In genomic region chr8:95360181-95361015, GRCm38 (mm10) we compare ENCODE assay signal across 9 mouse cellular contexts. TPM values are rescaled to one million over a fixed set of nuclear protein-coding genes. Genes with fewer than 3 reads are reported as not detected.
DNase-seq lines count a peak whose midpoint lies in the region; ATAC-seq and TF ChIP-seq lines count a peak whose summit lies in the region.
"Had no signal": no experiment of that assay in that cellular context is flagged by ENCODE, and none has a peak within 500 bp of the region (broad histone marks: within the 10 kb centered on the region; RNA-seq: fewer than 3 reads in every experiment).

No protein-coding gene starts in this region.

- no peak for TF ChIP-seq CTCF in midbrain, postnatal 0 days (IDR thresholded peaks at IDR 0.05)

- peaks cover 34% of the 10 kb centered on the region for H3K4me1 ChIP-seq in midbrain, embryonic 10.5 days
- H3K4me1 ChIP-seq in midbrain, postnatal 0 days (ENCODE audit: insufficient read depth, low read length): peaks cover 9% of the 10 kb centered on the region
- H3K4me1 ChIP-seq in heart, embryonic 13.5 days: peaks cover 93% of the 10 kb centered on the region
- peaks cover 28% of the 10 kb centered on the region for H3K4me1 ChIP-seq in stomach, embryonic 15.5 days

- no peaks in the 10 kb centered on the region for H3K27me3 ChIP-seq in midbrain, embryonic 10.5 days (ENCODE audit: low read depth, poor library complexity, severe bottlenecking)
- no peaks in the 10 kb centered on the region for H3K27me3 ChIP-seq in midbrain, postnatal 0 days (ENCODE audit: insufficient read depth, low read length)
- no peaks in the 10 kb centered on the region for H3K27me3 ChIP-seq in heart, embryonic 13.5 days (replicated peaks)
- H3K27me3 ChIP-seq in stomach, embryonic 15.5 days (replicated peaks): no peaks in the 10 kb centered on the region

- H3K36me3 ChIP-seq in midbrain, embryonic 10.5 days: 0 out of 2 replicates have a peak, but pooled peaks cover 5% of the 10 kb centered on the region
- H3K36me3 ChIP-seq in midbrain, postnatal 0 days (ENCODE audit: insufficient read depth, low read length): no peaks in the 10 kb centered on the region
- peaks cover 7% of the 10 kb centered on the region for H3K36me3 ChIP-seq in heart, embryonic 13.5 days
- no peaks in the 10 kb centered on the region for H3K36me3 ChIP-seq in stomach, embryonic 15.5 days

- ATAC-seq in midbrain, postnatal 0 days (ENCODE audit: low FRiP score): no peak
- peak; percentile 12; the same call in 1 of the 2 replicates for ATAC-seq in heart, embryonic 13.5 days (ENCODE audit: extremely low read depth, insufficient number of reproducible peaks, low FRiP score, low TSS enrichment)
- ATAC-seq in stomach, embryonic 15.5 days (ENCODE audit: insufficient read depth, low FRiP score, low read depth): no peak

- peak overlapping the region; percentile 2; the same call in 1 of the 2 replicates for H3K27ac ChIP-seq in midbrain, embryonic 10.5 days (replicated peaks)
- no peak overlapping the region for H3K27ac ChIP-seq in midbrain, postnatal 0 days (ENCODE audit: low read depth, low read length)
- peak overlapping the region; percentile 98 for H3K27ac ChIP-seq in heart, embryonic 13.5 days (replicated peaks)
- H3K27ac ChIP-seq in stomach, embryonic 15.5 days: peak overlapping the region; percentile 78; the same call in 1 of the 2 replicates

- DNase-seq in midbrain, embryonic 10.5 days (ENCODE audit: low spot score): no peak
- DNase-seq in midbrain, postnatal 0 days (ENCODE audit: low spot score): no peak
- peak; percentile 52 for DNase-seq in liver
- DNase-seq in spleen, adult 12 weeks (ENCODE audit: low spot score): no peak
- DNase-seq in kidney, adult 18-20 months: no peak
- DNase-seq: lung, postnatal 36 days; right cerebral cortex, postnatal 4 days had no signal

- no peak overlapping the region for H3K9ac ChIP-seq in midbrain, postnatal 0 days (replicated peaks; ENCODE audit: low read length, poor library complexity, severe bottlenecking)
- H3K9ac ChIP-seq in heart, embryonic 13.5 days: peak overlapping the region; percentile 73
- no peak overlapping the region for H3K9ac ChIP-seq in stomach, embryonic 15.5 days

- no peaks in the 10 kb centered on the region for H3K9me3 ChIP-seq in midbrain, embryonic 10.5 days (replicated peaks)
- no peaks in the 10 kb centered on the region for H3K9me3 ChIP-seq in midbrain, postnatal 0 days (ENCODE audit: low read length)
- no peaks in the 10 kb centered on the region for H3K9me3 ChIP-seq in heart, embryonic 13.5 days
- no peaks in the 10 kb centered on the region for H3K9me3 ChIP-seq in stomach, embryonic 15.5 days

- H3K4me2 ChIP-seq in midbrain, postnatal 0 days (ENCODE audit: low read depth, low read length, poor library complexity, severe bottlenecking): no peak overlapping the region
- peak overlapping the region; percentile 84 for H3K4me2 ChIP-seq in heart, embryonic 13.5 days
- H3K4me2 ChIP-seq in stomach, embryonic 15.5 days: no peak overlapping the region

- no peak overlapping the region for H3K4me3 ChIP-seq in midbrain, embryonic 10.5 days
- H3K4me3 ChIP-seq in midbrain, postnatal 0 days (ENCODE audit: low read depth, low read length): no peak overlapping the region
- H3K4me3 ChIP-seq in heart, embryonic 13.5 days: peak overlapping the region; percentile 27
- H3K4me3 ChIP-seq in stomach, embryonic 15.5 days (replicated peaks): no peak overlapping the region

- 56% methylated on average over 7 of the region's 7 CpGs for WGBS in midbrain, embryonic 10.5 days
- 32% methylated on average over 7 of the region's 7 CpGs for WGBS in midbrain, postnatal 0 days
- 11% methylated on average over 7 of the region's 7 CpGs for WGBS in heart, embryonic 13.5 days
- 42% methylated on average over 7 of the region's 7 CpGs for WGBS in stomach, embryonic 15.5 days

RNA-seq across cellular contexts. Expression of gene Mmp15, which starts 8.3 kb away (rescaled TPM):
- 12.8 and 14.8 TPM in 2 replicates for polyA plus RNA-seq in midbrain, embryonic 10.5 days (2016; fragmentation: Nextera tagmentation; extraction: Ambion mirVana)
- total RNA-seq in midbrain, postnatal 0 days (2014; rRNA removed): 52.9 and 59.1 TPM in 2 replicates
- polyA plus RNA-seq in midbrain, postnatal 0 days (2015; fragmentation: Nextera tagmentation; extraction: Ambion mirVana): 12.9 and 13.7 TPM in 2 replicates
- 42.5 and 43.4 TPM in 2 replicates for polyA plus RNA-seq in heart, embryonic 13.5 days (2015; fragmentation: Nextera tagmentation; extraction: Ambion mirVana)
- 17.0 and 20.0 TPM in 2 replicates for polyA plus RNA-seq in stomach, embryonic 15.5 days (2015; fragmentation: Nextera tagmentation; extraction: Ambion mirVana)

RNA-seq across cellular contexts. Expression of gene Usb1, which starts 28.3 kb away (rescaled TPM):
- polyA plus RNA-seq in midbrain, embryonic 10.5 days (2016; fragmentation: Nextera tagmentation; extraction: Ambion mirVana): 47.7 and 50.1 TPM in 2 replicates
- total RNA-seq in midbrain, postnatal 0 days (2014; rRNA removed): 65.8 and 87.0 TPM in 2 replicates
- 28.9 and 30.1 TPM in 2 replicates for polyA plus RNA-seq in midbrain, postnatal 0 days (2015; fragmentation: Nextera tagmentation; extraction: Ambion mirVana)
- polyA plus RNA-seq in heart, embryonic 13.5 days (2015; fragmentation: Nextera tagmentation; extraction: Ambion mirVana): 25.5 and 29.1 TPM in 2 replicates
- 36.1 and 38.5 TPM in 2 replicates for polyA plus RNA-seq in stomach, embryonic 15.5 days (2015; fragmentation: Nextera tagmentation; extraction: Ambion mirVana)

RNA-seq across cellular contexts. Expression of gene Zfp319, which starts 28.6 kb away (rescaled TPM):
- 11.1 and 14.1 TPM in 2 replicates for polyA plus RNA-seq in midbrain, embryonic 10.5 days (2016; fragmentation: Nextera tagmentation; extraction: Ambion mirVana)
- total RNA-seq in midbrain, postnatal 0 days (2014; rRNA removed): 20.1 and 21.4 TPM in 2 replicates
- 11.2 and 11.7 TPM in 2 replicates for polyA plus RNA-seq in midbrain, postnatal 0 days (2015; fragmentation: Nextera tagmentation; extraction: Ambion mirVana)
- 5.6 and 5.9 TPM in 2 replicates for polyA plus RNA-seq in heart, embryonic 13.5 days (2015; fragmentation: Nextera tagmentation; extraction: Ambion mirVana)
- polyA plus RNA-seq in stomach, embryonic 15.5 days (2015; fragmentation: Nextera tagmentation; extraction: Ambion mirVana): 6.2 and 7.2 TPM in 2 replicates

RNA-seq across cellular contexts. Expression of gene Tepp, which starts 50.0 kb away (rescaled TPM):
- 0.37 TPM in 1 of 2 replicates, not detected in the other for polyA plus RNA-seq in midbrain, embryonic 10.5 days (2016; fragmentation: Nextera tagmentation; extraction: Ambion mirVana)
- 0.77 and 1.1 TPM in 2 replicates for total RNA-seq in midbrain, postnatal 0 days (2014; rRNA removed)
- polyA plus RNA-seq in midbrain, postnatal 0 days (2015; fragmentation: Nextera tagmentation; extraction: Ambion mirVana): 2.5 and 3.7 TPM in 2 replicates
- 0.40 TPM in 1 of 2 replicates, not detected in the other for polyA plus RNA-seq in heart, embryonic 13.5 days (2015; fragmentation: Nextera tagmentation; extraction: Ambion mirVana)
- 0.23 and 0.48 TPM in 2 replicates for polyA plus RNA-seq in stomach, embryonic 15.5 days (2015; fragmentation: Nextera tagmentation; extraction: Ambion mirVana)

RNA-seq across cellular contexts. Expression of gene Cngb1, which starts 54.0 kb away (rescaled TPM):
- polyA plus RNA-seq in midbrain, embryonic 10.5 days (2016; fragmentation: Nextera tagmentation; extraction: Ambion mirVana): 0.17 TPM in 1 of 2 replicates, not detected in the other
- total RNA-seq in midbrain, postnatal 0 days (2014; rRNA removed): 0.38 and 0.76 TPM in 2 replicates
- polyA plus RNA-seq in midbrain, postnatal 0 days (2015; fragmentation: Nextera tagmentation; extraction: Ambion mirVana): 0.54 and 0.79 TPM in 2 replicates
- polyA plus RNA-seq in heart, embryonic 13.5 days (2015; fragmentation: Nextera tagmentation; extraction: Ambion mirVana): 0.47 and 0.55 TPM in 2 replicates
- polyA plus RNA-seq in stomach, embryonic 15.5 days (2015; fragmentation: Nextera tagmentation; extraction: Ambion mirVana): 0.59 and 1.1 TPM in 2 replicates
